Mouse (Mus musculus) thymus, postnatal 4 days (tissue): ENCODE results near the gene Plekhj1.
"Not testable (repeated sequence)": the region's sequence is repeated elsewhere in the genome, so short reads cannot be mapped to it uniquely, and the experiment has no call there.

ENCODE experiments used
- DNase-seq: peaks from one replicate; pipeline ENCODE4 v3.0.0; 2021

The Plekhj1 gene

GRCm38 (mm10) chr10:80824827-80825226 lies 26.4 kb upstream of the Plekhj1 start:
- no peak for DNase-seq

- DNase-seq = peak; percentile 54
Observed at GRCm38 (mm10) chr10:80823847-80824643, 25.6 kb upstream of the Plekhj1 start.

- no peak for DNase-seq
Observed at GRCm38 (mm10) chr10:80823316-80823715, 24.9 kb upstream of the Plekhj1 start.

GRCm38 (mm10) chr10:80822528-80822927 lies 24.1 kb upstream of the Plekhj1 start:
- no peak for DNase-seq

GRCm38 (mm10) chr10:80821991-80822390 lies 23.6 kb upstream of the Plekhj1 start:
- DNase-seq = peak; percentile 43

GRCm38 (mm10) chr10:80819406-80819805 lies 21.0 kb upstream of the Plekhj1 start:
- DNase-seq = no peak

GRCm38 (mm10) chr10:80818599-80819281 lies 20.3 kb upstream of the Plekhj1 start:
- DNase-seq = no peak

GRCm38 (mm10) chr10:80817955-80818354 lies 19.5 kb upstream of the Plekhj1 start:
- DNase-seq = not testable (repeated sequence)

GRCm38 (mm10) chr10:80817164-80817563 lies 18.7 kb upstream of the Plekhj1 start:
- DNase-seq = no peak

- DNase-seq = not testable (repeated sequence)
Observed at GRCm38 (mm10) chr10:80816303-80816702, 17.9 kb upstream of the Plekhj1 start.

- DNase-seq = no peak
Observed at GRCm38 (mm10) chr10:80814800-80815199, 16.4 kb upstream of the Plekhj1 start.

- DNase-seq = no peak
Observed at GRCm38 (mm10) chr10:80813366-80813765, 14.9 kb upstream of the Plekhj1 start, which contains the start of gene Jsrp1. TSS of gene Jsrp1 (minus strand) at chr10:80813498.

- no peak for DNase-seq
Observed at GRCm38 (mm10) chr10:80812391-80813041, 14.1 kb upstream of the Plekhj1 start.

GRCm38 (mm10) chr10:80810084-80810483 lies 11.7 kb upstream of the Plekhj1 start:
- DNase-seq = peak; percentile 17

- peak; percentile 14 for DNase-seq
Observed at GRCm38 (mm10) chr10:80808985-80809632, 10.7 kb upstream of the Plekhj1 start.

- DNase-seq = peak; percentile 13
Observed at GRCm38 (mm10) chr10:80808099-80808984, 9.9 kb upstream of the Plekhj1 start.

GRCm38 (mm10) chr10:80807057-80807627 lies 8.7 kb upstream of the Plekhj1 start:
- DNase-seq = peak; percentile 63

GRCm38 (mm10) chr10:80806341-80807056 lies 8.1 kb upstream of the Plekhj1 start:
- DNase-seq = peak; percentile 21

- DNase-seq = peak; percentile 90
Observed at GRCm38 (mm10) chr10:80805925-80806324, 7.5 kb upstream of the Plekhj1 start.

GRCm38 (mm10) chr10:80805322-80805721 lies 6.9 kb upstream of the Plekhj1 start:
- DNase-seq = no peak

- no peak for DNase-seq
Observed at GRCm38 (mm10) chr10:80804916-80805315, 6.5 kb upstream of the Plekhj1 start, which contains the start of gene Amh. TSS of gene Amh (plus strand) at chr10:80805243.
